Mouse (Mus musculus) intestine, postnatal 0 days (tissue): ENCODE measurements at regions not wholly inside any gene's neighbourhood (a gene's known extent, or its start where the extent isn't known, plus 50 kb on each side); places are given as distances from the start of the nearest gene placed in this dataset.

Experiments used
- ATAC-seq: fragments of 200-750 bp; cut with Nextera tagmentation; 2 replicates; pipeline ENCODE4 v1.8.0; 2017; ENCODE audit warnings: mild to moderate bottlenecking, moderate TSS enrichment, moderate library complexity
- H3K27ac ChIP-seq: fragments of 300-500 bp; sonication (generic); 2 replicates; pipeline ENCODE4 v1.5.1; 2014; ENCODE audit warnings: mild to moderate bottlenecking, low read depth, low read length, moderate library complexity
- H3K27me3 ChIP-seq: fragments of 300-500 bp; sonication (generic); replicated peaks from 2 replicates; pipeline ENCODE4 v1.6.1; 2014; ENCODE audit warnings: low read length, mixed read lengths; ENCODE audit not compliant: control insufficient read depth, insufficient read depth
- H3K36me3 ChIP-seq: fragments of 300-500 bp; sonication (generic); 2 replicates; pipeline ENCODE4 v1.6.1; 2014; ENCODE audit warnings: mild to moderate bottlenecking, moderate library complexity; ENCODE audit not compliant: control insufficient read depth, insufficient read depth
- H3K4me1 ChIP-seq: fragments of 300-500 bp; sonication (generic); replicated peaks from 2 replicates; pipeline ENCODE4 v1.6.1; 2014; ENCODE audit warnings: antibody characterized with exemption, low read length, mixed read lengths; ENCODE audit not compliant: control insufficient read depth, insufficient read depth
- H3K4me2 ChIP-seq: fragments of 300-500 bp; sonication (generic); replicated peaks from 2 replicates; pipeline ENCODE4 v1.6.1; 2014; ENCODE audit warnings: low read depth, mild to moderate bottlenecking, moderate library complexity
- H3K4me3 ChIP-seq: fragments of 300-500 bp; sonication (generic); 2 replicates; pipeline ENCODE4 v1.5.1; 2014; ENCODE audit warnings: low read depth, low read length
- H3K9ac ChIP-seq: fragments of 300-500 bp; sonication (generic); 2 replicates; pipeline ENCODE4 v1.6.1; 2014; ENCODE audit warnings: mild to moderate bottlenecking, low read depth, low read length
- H3K9me3 ChIP-seq: fragments of 300-500 bp; sonication (generic); 2 replicates; pipeline ENCODE4 v1.6.1; 2016; ENCODE audit warnings: mixed run types; ENCODE audit not compliant: control insufficient read depth
- CTCF ChIP-seq: sonication (generic); IDR thresholded peaks from 2 replicates; pipeline ENCODE4 v1.5.1; 2016; ENCODE audit warnings: low read depth, mild to moderate bottlenecking, control low read depth, antibody characterized with exemption, moderate library complexity
- WGBS: fragments of 180-500 bp; shearing (Covaris S2); extraction: QIAGEN DNeasy Blood & Tissue Kit; methylation state at CpG from one replicate; pipeline ENCODE4 v1.1.7; 2014; 5-methylcytosine and 5-hydroxymethylcytosine counted together

- H3K27me3 ChIP-seq: no peaks in the 10 kb centered on the region
- H3K4me3 ChIP-seq: no peak overlapping the region
- no peaks in the 10 kb centered on the region for H3K9me3 ChIP-seq
- ATAC-seq: no peak
- no peaks in the 10 kb centered on the region for H3K36me3 ChIP-seq
- TF ChIP-seq CTCF: no peak
- 75% methylated on average over 2 of the region's 2 CpGs for WGBS
- no peak overlapping the region for H3K4me2 ChIP-seq
- no peak overlapping the region for H3K9ac ChIP-seq
- H3K4me1 ChIP-seq: no peaks in the 10 kb centered on the region
- H3K27ac ChIP-seq: no peak overlapping the region
These were observed 92.9 kb upstream of the Paqr3 start for GRCm38 (mm10) chr5:97204337-97204736.

- no peaks in the 10 kb centered on the region for H3K4me1 ChIP-seq
- H3K9ac ChIP-seq: no peak overlapping the region
- H3K9me3 ChIP-seq: no peaks in the 10 kb centered on the region
- H3K27ac ChIP-seq: no peak overlapping the region
- H3K27me3 ChIP-seq: no peaks in the 10 kb centered on the region
- no peak overlapping the region for H3K4me3 ChIP-seq
- WGBS: 93% methylated on average over 1 of the region's 1 CpGs
- ATAC-seq: no peak
- no peak for TF ChIP-seq CTCF
- H3K36me3 ChIP-seq: no peaks in the 10 kb centered on the region
- H3K4me2 ChIP-seq: no peak overlapping the region
These were observed 92.2 kb upstream of the Paqr3 start for GRCm38 (mm10) chr5:97203646-97204045.

GRCm38 (mm10) chr5:97202557-97202956 lies 91.2 kb upstream of the Paqr3 start:
- no peak overlapping the region for H3K4me3 ChIP-seq
- no peaks in the 10 kb centered on the region for H3K4me1 ChIP-seq
- TF ChIP-seq CTCF: no peak
- no peaks in the 10 kb centered on the region for H3K36me3 ChIP-seq
- no peaks in the 10 kb centered on the region for H3K27me3 ChIP-seq
- no peak overlapping the region for H3K27ac ChIP-seq
- WGBS: 75% methylated on average over 3 of the region's 3 CpGs
- H3K9me3 ChIP-seq: no peaks in the 10 kb centered on the region
- no peak overlapping the region for H3K4me2 ChIP-seq
- ATAC-seq: no peak
- H3K9ac ChIP-seq: no peak overlapping the region

GRCm38 (mm10) chr5:97200655-97201054 lies 89.3 kb upstream of the Paqr3 start:
- H3K9ac ChIP-seq: no peak overlapping the region
- no peak for ATAC-seq
- no peaks in the 10 kb centered on the region for H3K27me3 ChIP-seq
- 76% methylated on average over 4 of the region's 4 CpGs for WGBS
- no peak overlapping the region for H3K27ac ChIP-seq
- no peak for TF ChIP-seq CTCF
- no peak overlapping the region for H3K4me3 ChIP-seq
- H3K4me1 ChIP-seq: no peaks in the 10 kb centered on the region
- no peaks in the 10 kb centered on the region for H3K9me3 ChIP-seq
- no peak overlapping the region for H3K4me2 ChIP-seq
- no peaks in the 10 kb centered on the region for H3K36me3 ChIP-seq

GRCm38 (mm10) chr5:97195281-97195660 lies 83.9 kb upstream of the Paqr3 start:
- Histone ChIP-seq H3K4me1 (no peaks in the 10 kb centered on the region), H3K27me3 (no peaks in the 10 kb centered on the region), H3K36me3 (no peaks in the 10 kb centered on the region), H3K4me3 (no peak overlapping the region), H3K4me2 (no peak overlapping the region), H3K9ac (no peak overlapping the region), H3K9me3 (no peaks in the 10 kb centered on the region), H3K27ac (no peak overlapping the region)
- ATAC-seq: no peak
- WGBS: 51% methylated on average over 10 of the region's 10 CpGs
- TF ChIP-seq CTCF: no peak

GRCm38 (mm10) chr5:97194656-97195280 lies 83.4 kb upstream of the Paqr3 start:
- Histone ChIP-seq H3K36me3 (no peaks in the 10 kb centered on the region), H3K27ac (no peak overlapping the region), H3K27me3 (no peaks in the 10 kb centered on the region), H3K9ac (no peak overlapping the region), H3K4me2 (no peak overlapping the region), H3K4me1 (no peaks in the 10 kb centered on the region), H3K4me3 (no peak overlapping the region), H3K9me3 (no peaks in the 10 kb centered on the region)
- no peak for TF ChIP-seq CTCF
- no peak for ATAC-seq
- WGBS: 70% methylated on average over 11 of the region's 11 CpGs

- ATAC-seq: no peak
- Histone ChIP-seq H3K9ac (no peak overlapping the region), H3K9me3 (no peaks in the 10 kb centered on the region), H3K27ac (no peak overlapping the region), H3K36me3 (no peaks in the 10 kb centered on the region), H3K27me3 (no peaks in the 10 kb centered on the region), H3K4me3 (no peak overlapping the region), H3K4me1 (no peaks in the 10 kb centered on the region), H3K4me2 (no peak overlapping the region)
- 82% methylated on average over 13 of the region's 13 CpGs for WGBS
- TF ChIP-seq CTCF: no peak
These were observed 81.3 kb upstream of the Paqr3 start for GRCm38 (mm10) chr5:97192656-97193055.
